Mouse (Mus musculus) forebrain, embryonic 10.5 days (tissue): ENCODE measurements at regions not wholly inside any gene's neighbourhood (a gene's known extent, or its start where the extent isn't known, plus 50 kb on each side); places are given as distances from the start of the nearest gene placed in this dataset.

Experiments
- DNase-seq: peaks from one replicate; pipeline ENCODE4 v3.0.0-alpha.2; 2017; ENCODE audit warnings: low spot score; ENCODE audit errors: extremely low spot score
- H3K27ac ChIP-seq: fragments of 300-500 bp; sonication (generic); 2 replicates; pipeline ENCODE4 v1.5.1; 2016; ENCODE audit warnings: mild to moderate bottlenecking
- H3K27me3 ChIP-seq: fragments of 300-500 bp; sonication (generic); 2 replicates; pipeline ENCODE4 v1.6.1; 2016; ENCODE audit warnings: mild to moderate bottlenecking; ENCODE audit not compliant: poor library complexity, severe bottlenecking
- H3K36me3 ChIP-seq: fragments of 300-500 bp; sonication (generic); replicated peaks from 2 replicates; pipeline ENCODE4 v1.6.1; 2016; ENCODE audit warnings: mild to moderate bottlenecking, moderate library complexity
- H3K4me1 ChIP-seq: fragments of 300-500 bp; sonication (generic); 2 replicates; pipeline ENCODE4 v1.6.1; 2016
- H3K4me3 ChIP-seq: fragments of 300-500 bp; sonication (generic); 2 replicates; pipeline ENCODE4 v1.5.1; 2016; ENCODE audit warnings: mild to moderate bottlenecking, moderate library complexity
- H3K9me3 ChIP-seq: fragments of 300-500 bp; sonication (generic); 2 replicates; pipeline ENCODE4 v1.6.1; 2016; ENCODE audit warnings: mild to moderate bottlenecking, moderate library complexity
- WGBS: fragments of 180-500 bp; shearing (Covaris S2); methylation state at CpG from one replicate; pipeline ENCODE4 v1.1.7; 2016; 5-methylcytosine and 5-hydroxymethylcytosine counted together

DNA sequence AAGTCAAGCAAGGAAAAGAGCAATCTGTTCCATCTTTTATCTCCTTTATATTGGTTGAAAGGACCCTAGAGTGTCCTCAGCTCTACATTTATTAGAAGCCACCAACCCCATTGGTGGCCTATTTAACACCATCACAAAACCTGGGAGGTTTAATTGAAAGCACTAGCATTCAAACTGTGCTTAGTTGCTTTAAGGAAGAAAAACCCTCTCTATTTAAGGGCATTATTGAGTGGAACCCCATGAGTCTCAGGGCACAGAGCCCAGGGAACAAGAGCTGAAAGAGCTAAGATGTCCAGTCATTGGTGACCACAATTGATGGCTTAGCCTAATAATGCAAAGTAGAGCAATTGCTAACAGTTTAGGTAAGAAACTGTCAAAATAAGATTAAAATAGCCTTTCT, 72.6 kb upstream of the Btbd3 start:
- Histone ChIP-seq H3K36me3 (no peaks in the 10 kb centered on the region), H3K4me1 (no peaks in the 10 kb centered on the region), H3K27ac (no peak overlapping the region), H3K27me3 (peaks cover 89% of the 10 kb centered on the region), H3K4me3 (no peak overlapping the region), H3K9me3 (no peaks in the 10 kb centered on the region)
- no peak for DNase-seq

DNA sequence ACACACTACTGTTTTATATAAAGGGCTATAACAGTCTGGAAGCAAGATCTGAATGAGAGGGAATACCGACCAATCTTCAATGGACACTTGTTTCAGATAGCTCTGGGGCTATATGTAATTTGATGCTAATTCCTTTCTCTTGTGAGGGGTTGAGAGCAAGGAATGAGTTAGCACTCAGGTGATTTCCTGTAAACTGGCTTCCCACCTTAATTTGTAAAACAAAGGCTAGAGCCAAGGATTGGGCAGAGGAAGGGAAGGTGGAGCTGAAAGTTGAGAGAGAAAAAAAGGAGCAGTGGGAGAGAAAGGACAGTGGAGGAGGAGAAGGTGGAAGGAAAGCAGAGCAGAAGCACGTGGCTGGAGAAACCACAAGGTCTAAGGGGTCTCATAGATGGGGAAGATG, 71.5 kb upstream of the Btbd3 start:
- no peaks in the 10 kb centered on the region for H3K9me3 ChIP-seq
- H3K36me3 ChIP-seq, result no peaks in the 10 kb centered on the region
- DNase-seq, result no peak
- 45% methylated on average over 2 of the region's 2 CpGs for WGBS
- peaks cover 89% of the 10 kb centered on the region for H3K27me3 ChIP-seq
- H3K4me1 ChIP-seq, result no peaks in the 10 kb centered on the region
- H3K27ac ChIP-seq, result no peak overlapping the region
- H3K4me3 ChIP-seq, result no peak overlapping the region

DNA sequence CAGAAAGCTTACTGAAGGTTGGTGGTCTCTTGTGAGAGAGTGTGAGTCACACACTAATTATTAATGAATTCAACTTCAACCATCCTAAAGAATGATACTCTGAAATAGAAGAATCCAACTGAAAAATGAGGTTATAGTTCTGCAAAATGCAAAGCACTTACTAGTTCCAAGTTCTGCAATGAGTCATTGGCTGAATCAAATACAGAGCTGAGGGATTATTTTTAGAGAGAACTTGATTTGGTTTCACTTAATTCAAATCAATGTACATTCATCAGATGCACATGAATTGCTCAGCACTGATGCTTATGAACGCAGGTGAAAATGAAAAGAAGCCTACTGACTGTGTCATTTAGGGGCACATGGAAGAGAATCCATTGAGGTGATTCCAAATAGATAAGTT, 69.7 kb upstream of the Btbd3 start:
- DNase-seq, result no peak
- WGBS, result 96% methylated on average over 1 of the region's 1 CpGs
- Histone ChIP-seq H3K9me3 (no peaks in the 10 kb centered on the region), H3K36me3 (no peaks in the 10 kb centered on the region), H3K4me3 (no peak overlapping the region), H3K27ac (no peak overlapping the region), H3K27me3 (peaks cover 77% of the 10 kb centered on the region), H3K4me1 (no peaks in the 10 kb centered on the region)

DNA sequence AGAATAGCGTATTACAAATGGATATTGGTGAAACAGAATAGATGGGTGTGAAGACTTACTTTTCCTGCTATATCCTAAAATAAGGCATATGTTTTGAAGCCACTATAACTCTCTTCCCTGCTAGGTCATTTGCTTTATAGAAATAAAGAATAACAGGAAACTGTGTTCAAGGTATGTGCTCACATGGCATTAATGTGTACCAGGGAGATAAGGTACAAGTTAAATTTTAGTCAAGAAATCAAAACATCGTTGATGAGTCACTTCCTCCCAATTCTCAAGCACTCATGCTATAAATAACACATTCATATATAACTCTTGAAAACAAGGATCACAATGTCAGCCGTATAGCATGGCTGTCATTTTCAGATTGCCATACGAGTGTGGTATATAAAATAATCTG, 62.8 kb upstream of the Btbd3 start:
- H3K9me3 ChIP-seq, result no peaks in the 10 kb centered on the region
- H3K4me3 ChIP-seq, result no peak overlapping the region
- H3K36me3 ChIP-seq, result no peaks in the 10 kb centered on the region
- no peak overlapping the region for H3K27ac ChIP-seq
- WGBS, result 92% methylated on average over 4 of the region's 4 CpGs
- no peak for DNase-seq
- peaks cover 20% of the 10 kb centered on the region for H3K27me3 ChIP-seq
- no peaks in the 10 kb centered on the region for H3K4me1 ChIP-seq

DNA sequence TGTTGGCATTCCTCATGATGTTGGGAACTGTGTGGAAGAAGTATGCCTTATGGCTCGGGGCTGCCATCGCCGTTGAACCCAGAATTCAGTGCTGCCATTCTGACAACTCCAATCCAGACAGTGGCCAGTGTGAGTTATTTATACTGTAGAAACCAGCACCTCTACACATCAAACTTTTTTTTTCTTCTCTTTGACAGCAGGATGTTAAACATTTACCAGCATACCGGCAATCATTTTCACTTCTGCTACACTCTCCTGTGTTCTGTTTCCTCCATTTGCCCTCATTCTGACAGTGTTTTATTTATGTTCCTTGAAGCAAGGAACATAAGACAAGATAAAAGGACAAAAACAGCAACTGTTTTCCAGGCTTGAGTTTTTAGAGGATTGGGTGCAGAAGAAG, 57.3 kb upstream of the Btbd3 start:
- Histone ChIP-seq H3K4me3 (no peak overlapping the region), H3K27ac (no peak overlapping the region), H3K9me3 (no peaks in the 10 kb centered on the region), H3K36me3 (no peaks in the 10 kb centered on the region), H3K4me1 (no peaks in the 10 kb centered on the region), H3K27me3 (no peaks in the 10 kb centered on the region)
- 90% methylated on average over 4 of the region's 4 CpGs for WGBS
- DNase-seq, result no peak
